23 mouse cellular contexts compared by ENCODE assay signal in the genomic region with DNA sequence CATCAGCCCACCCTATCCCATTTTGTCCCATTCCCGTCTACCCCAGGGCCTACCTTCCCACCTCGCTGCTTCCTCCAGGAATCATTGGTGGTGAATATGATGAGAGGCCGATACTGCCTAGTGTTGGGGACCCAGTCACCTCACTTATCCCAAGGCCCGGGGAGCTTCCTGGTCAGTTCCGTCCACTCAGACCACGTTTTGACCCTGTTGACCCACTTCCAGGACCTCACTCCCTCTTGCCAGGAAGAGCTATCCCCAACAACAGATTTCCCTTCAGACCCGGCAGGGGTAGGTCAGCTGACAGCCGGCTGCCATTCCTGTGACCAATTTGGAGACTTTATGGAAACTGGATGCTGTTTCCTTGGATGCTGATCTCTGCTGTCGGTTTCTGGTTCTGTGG. TPM values are rescaled to one million over a fixed set of nuclear protein-coding genes. Genes with fewer than 3 reads are reported as not detected.
"Had no signal": no experiment of that assay in that cellular context is flagged by ENCODE, and none has a peak within 500 bp of the region (broad histone marks: within the 10 kb centered on the region; RNA-seq: fewer than 3 reads in every experiment).

No protein-coding gene starts in this region.

- H3K9ac ChIP-seq: liver, embryonic 15.5 days; liver, postnatal 0 days; lung, embryonic 15.5 days; midbrain, embryonic 13.5 days; midbrain, embryonic 15.5 days; neural tube, embryonic 13.5 days; stomach, embryonic 15.5 days had no signal

- H3K9me3 ChIP-seq: liver, embryonic 15.5 days; lung, embryonic 15.5 days; megakaryocyte, embryonic 14.5 days; midbrain, embryonic 13.5 days; midbrain, embryonic 15.5 days; neural tube, embryonic 13.5 days; stomach, embryonic 15.5 days had no signal

- H3K4me3 ChIP-seq: liver, embryonic 15.5 days; lung, embryonic 15.5 days; megakaryocyte, embryonic 14.5 days; midbrain, embryonic 13.5 days; midbrain, embryonic 15.5 days; neural tube, embryonic 13.5 days; stomach, embryonic 15.5 days had no signal

- ATAC-seq: liver, postnatal 0 days; lung, postnatal 0 days; midbrain, embryonic 13.5 days; midbrain, embryonic 15.5 days had no signal

- H3K27me3 ChIP-seq: liver, embryonic 15.5 days; lung, embryonic 15.5 days; megakaryocyte, embryonic 14.5 days; midbrain, embryonic 13.5 days; midbrain, embryonic 15.5 days; neural tube, embryonic 13.5 days; stomach, embryonic 15.5 days had no signal

- H3K36me3 ChIP-seq: midbrain, embryonic 15.5 days had no signal

- H3K27ac ChIP-seq: liver, embryonic 15.5 days; lung, embryonic 15.5 days; macrophage; midbrain, embryonic 13.5 days; midbrain, embryonic 15.5 days; neural tube, embryonic 13.5 days; stomach, embryonic 15.5 days; stomach, postnatal 0 days had no signal

- H3K4me2 ChIP-seq: liver, embryonic 15.5 days; lung, embryonic 15.5 days; midbrain, embryonic 11.5 days; midbrain, embryonic 13.5 days; midbrain, embryonic 15.5 days; neural tube, embryonic 13.5 days; stomach, embryonic 15.5 days had no signal

- H3K4me1 ChIP-seq: lung, embryonic 15.5 days; midbrain, embryonic 13.5 days; midbrain, embryonic 15.5 days; neural tube, embryonic 13.5 days; stomach, embryonic 15.5 days had no signal

- DNase-seq: liver, postnatal 0 days; lung, adult 2 months; lung, postnatal 14 days; lung, postnatal 36 days; right cerebral cortex, postnatal 14 days; thymus, adult 18-20 months; thymus, postnatal 14 days; thymus, postnatal 36 days had no signal

RNA-seq across cellular contexts. Expression of a gene that starts 36.1 kb away (rescaled TPM):
- total RNA-seq: monocyte, adult 5-6 weeks; neutrophil, adult 5-6 weeks had no signal
- polyA plus RNA-seq: liver, postnatal 0 days; macrophage; midbrain, embryonic 13.5 days; midbrain, embryonic 15.5 days; neural tube, embryonic 11.5 days; neural tube, embryonic 13.5 days; spleen, adult 2 months had no signal
